Mouse (Mus musculus): ENCODE data around the gene Oaz3. TPM values are rescaled to one million over a fixed set of nuclear protein-coding genes. Genes with fewer than 3 reads are reported as not detected.

Oaz3 gene
- polyA plus RNA-seq (2016; fragmentation: Nextera tagmentation; extraction: Ambion mirVana): 0.77 and 1.0 TPM in 2 replicates

DNA sequence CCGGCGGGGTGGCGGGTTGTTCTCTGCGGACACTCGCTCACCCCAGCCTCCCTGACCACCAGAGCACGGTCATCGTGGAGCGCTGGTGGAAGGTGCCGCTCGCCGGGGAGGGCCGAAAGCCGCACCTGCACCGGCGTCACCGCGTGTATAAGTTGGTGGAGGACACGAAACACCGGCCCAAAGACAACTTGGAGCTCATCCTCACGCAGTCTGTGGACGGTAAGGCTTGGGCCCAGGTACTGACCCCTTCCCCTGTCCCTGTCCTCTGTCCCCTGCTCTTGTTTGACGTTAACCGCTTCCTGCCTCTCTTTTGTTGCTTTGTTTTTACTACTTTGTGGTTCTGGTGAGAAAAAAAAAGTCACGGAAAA, at the start of gene Oaz3:
Oaz3 (minus strand) TSS at position 319 of the 368 bp plus-strand sequence.
- Histone ChIP-seq H3K4me3 (peak within 1 kb of the TSS; percentile 95), H3K4me2 (replicated peaks) (peak within 1 kb of the TSS; percentile 94), H3K9ac (peak within 1 kb of the TSS; percentile 93), H3K9me3 (replicated peaks) (no peaks in the 10 kb centered on the region), H3K36me3 (peaks cover 34% of the 10 kb centered on the region), H3K27me3 (no peaks in the 10 kb centered on the region), H3K4me1 (peaks cover 8% of the 10 kb centered on the region), H3K27ac (peak within 1 kb of the TSS; percentile 75)
- ATAC-seq (ENCODE audit: low FRiP score): peak; percentile 54
- under 1% methylated on average over 24 of the region's 24 CpGs for WGBS

GRCm38 (mm10) chr3:94487581-94487980, 43.9 kb upstream of the Oaz3 start:
- Histone ChIP-seq H3K27ac (no peak overlapping the region), H3K9ac (peak overlapping the region; percentile 5; the same call in 1 of the 2 replicates), H3K4me2 (replicated peaks) (no peak overlapping the region), H3K4me3 (no peak overlapping the region), H3K4me1 (peaks cover 71% of the 10 kb centered on the region), H3K9me3 (replicated peaks) (no peaks in the 10 kb centered on the region), H3K27me3 (no peaks in the 10 kb centered on the region), H3K36me3 (peaks cover 67% of the 10 kb centered on the region)
- ATAC-seq (ENCODE audit: low FRiP score): no peak
- 76% methylated on average over 6 of the region's 6 CpGs for WGBS

GRCm38 (mm10) chr3:94485922-94486321, 42.2 kb upstream of the Oaz3 start:
- Histone ChIP-seq H3K27ac (0 out of 2 replicates have a peak overlapping the region, but pooled peaks have one; percentile 48), H3K9me3 (replicated peaks) (no peaks in the 10 kb centered on the region), H3K9ac (no peak overlapping the region), H3K4me1 (peaks cover 80% of the 10 kb centered on the region), H3K36me3 (peaks cover 61% of the 10 kb centered on the region), H3K27me3 (no peaks in the 10 kb centered on the region; the same call in 1 of the 2 replicates), H3K4me3 (no peak overlapping the region), H3K4me2 (replicated peaks) (no peak overlapping the region)
- ATAC-seq (ENCODE audit: low FRiP score): no peak
- WGBS: 74% methylated on average over 7 of the region's 7 CpGs

DNA sequence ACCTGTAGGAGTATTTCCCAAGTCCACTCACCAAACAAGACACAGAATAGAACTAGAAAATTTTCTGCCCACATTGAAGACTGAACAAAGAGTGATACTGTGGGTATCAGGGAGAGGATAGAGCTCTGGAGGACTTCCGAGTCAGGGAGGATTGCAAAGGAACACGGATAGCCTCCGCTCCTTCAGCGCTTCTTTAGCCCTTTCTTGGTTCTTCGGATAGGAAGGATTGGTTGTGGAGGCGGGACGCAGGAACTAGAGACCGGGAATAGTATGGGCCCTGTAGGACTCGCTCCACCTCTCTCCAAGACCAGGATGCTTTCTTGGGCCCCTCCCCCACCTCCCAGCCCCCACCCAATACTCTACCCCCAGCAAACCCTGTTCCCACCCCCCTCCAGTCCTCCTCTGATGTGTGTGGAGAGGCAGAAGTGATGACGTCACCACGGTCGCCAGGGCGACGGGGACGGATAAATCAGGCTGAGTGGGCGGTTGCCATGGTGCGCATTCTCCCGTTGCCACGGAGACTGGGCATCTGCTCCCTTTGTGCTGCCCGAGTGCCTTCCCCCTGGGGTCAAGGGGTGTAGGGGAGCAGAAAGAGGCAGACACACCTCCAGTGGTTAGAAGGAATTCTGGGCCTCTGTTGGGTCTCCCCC, 40.2 kb upstream of the Oaz3 start:
- Histone ChIP-seq H3K27me3 (peaks cover 8% of the 10 kb centered on the region; the same call in 1 of the 2 replicates), H3K4me1 (peaks cover 77% of the 10 kb centered on the region), H3K36me3 (peaks cover 46% of the 10 kb centered on the region), H3K9ac (peak overlapping the region; percentile 45; the same call in 1 of the 2 replicates), H3K9me3 (replicated peaks) (no peaks in the 10 kb centered on the region), H3K4me3 (peak overlapping the region; percentile 17), H3K4me2 (replicated peaks) (peak overlapping the region; percentile 49), H3K27ac (peak overlapping the region; percentile 93)
- 8% methylated on average over 20 of the region's 20 CpGs for WGBS
- ATAC-seq (ENCODE audit: low FRiP score): peak; percentile 94

- Histone ChIP-seq H3K36me3 (peaks cover 37% of the 10 kb centered on the region), H3K9ac (no peak overlapping the region), H3K27me3 (peaks cover 11% of the 10 kb centered on the region; the same call in 1 of the 2 replicates), H3K4me3 (no peak overlapping the region), H3K4me2 (replicated peaks) (peak overlapping the region; percentile 82; the same call in 1 of the 2 replicates), H3K27ac (peak overlapping the region; percentile 93), H3K4me1 (peaks cover 77% of the 10 kb centered on the region), H3K9me3 (replicated peaks) (no peaks in the 10 kb centered on the region)
- 84% methylated on average over 17 of the region's 17 CpGs for WGBS
- no peak for ATAC-seq (ENCODE audit: low FRiP score)
Observed at GRCm38 (mm10) chr3:94482764-94483385, 39.2 kb upstream of the Oaz3 start.

GRCm38 (mm10) chr3:94481429-94481828, 37.7 kb upstream of the Oaz3 start:
- peaks cover 80% of the 10 kb centered on the region for H3K4me1 ChIP-seq
- no peak overlapping the region for H3K4me3 ChIP-seq
- H3K27me3 ChIP-seq: peaks cover 11% of the 10 kb centered on the region; the same call in 1 of the 2 replicates
- peak overlapping the region; percentile 82 for H3K4me2 ChIP-seq (replicated peaks)
- H3K27ac ChIP-seq: peak overlapping the region; percentile 93
- no peaks in the 10 kb centered on the region for H3K9me3 ChIP-seq (replicated peaks)
- ATAC-seq (ENCODE audit: low FRiP score): no peak
- H3K9ac ChIP-seq: peak overlapping the region; percentile 90; the same call in 1 of the 2 replicates
- 62% methylated on average over 4 of the region's 4 CpGs for WGBS
- peaks cover 22% of the 10 kb centered on the region for H3K36me3 ChIP-seq

- peak within 1 kb of the TSS; percentile 67 for H3K4me3 ChIP-seq
- peaks cover 11% of the 10 kb centered on the region; the same call in 1 of the 2 replicates for H3K27me3 ChIP-seq
- peaks cover 74% of the 10 kb centered on the region for H3K4me1 ChIP-seq
- H3K4me2 ChIP-seq (replicated peaks): peak within 1 kb of the TSS; percentile 82
- H3K9ac ChIP-seq: peak within 1 kb of the TSS; percentile 90
- no peaks in the 10 kb centered on the region for H3K9me3 ChIP-seq (replicated peaks)
- H3K27ac ChIP-seq: peak within 1 kb of the TSS; percentile 93
- no peak for ATAC-seq (ENCODE audit: low FRiP score)
- WGBS: 7% methylated on average over 16 of the region's 16 CpGs
- H3K36me3 ChIP-seq: peaks cover 20% of the 10 kb centered on the region; the same call in 1 of the 2 replicates
Observed at GRCm38 (mm10) chr3:94480291-94480884, 36.7 kb upstream of the Oaz3 start, which contains the start of gene Riiad1. Gene Riiad1 (minus strand): TSS chr3:94480341.

DNA sequence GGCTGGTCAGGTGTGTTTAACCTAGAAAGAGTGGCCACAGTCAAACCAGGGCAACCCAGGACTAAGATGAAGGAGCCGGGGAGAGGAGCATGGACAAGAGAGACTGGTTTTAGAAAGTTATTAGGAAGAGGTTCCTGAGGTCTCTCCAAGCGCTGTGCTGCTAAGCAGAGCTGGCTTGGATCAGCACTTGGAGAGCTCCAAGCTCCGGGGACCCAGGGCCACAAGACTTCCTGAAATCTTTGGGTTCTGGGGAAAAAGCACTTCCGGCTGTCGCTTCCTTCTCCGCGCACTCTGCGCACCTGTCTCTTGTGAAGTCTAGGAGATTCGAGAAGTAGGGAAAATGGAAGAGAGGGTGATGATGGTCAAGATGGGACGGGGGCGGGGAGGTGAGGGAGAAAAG, 35.8 kb upstream of the Oaz3 start:
- H3K27me3 ChIP-seq: peaks cover 11% of the 10 kb centered on the region; the same call in 1 of the 2 replicates
- peak overlapping the region; percentile 90 for H3K9ac ChIP-seq
- peak overlapping the region; percentile 67 for H3K4me3 ChIP-seq
- peak overlapping the region; percentile 93; the same call in 1 of the 2 replicates for H3K27ac ChIP-seq
- no peak for ATAC-seq (ENCODE audit: low FRiP score)
- H3K9me3 ChIP-seq (replicated peaks): no peaks in the 10 kb centered on the region
- peak overlapping the region; percentile 82 for H3K4me2 ChIP-seq (replicated peaks)
- WGBS: 12% methylated on average over 11 of the region's 11 CpGs
- H3K4me1 ChIP-seq: peaks cover 66% of the 10 kb centered on the region
- peaks cover 12% of the 10 kb centered on the region; the same call in 1 of the 2 replicates for H3K36me3 ChIP-seq

GRCm38 (mm10) chr3:94478591-94479169, 35.0 kb upstream of the Oaz3 start:
- peak overlapping the region; percentile 67 for H3K4me3 ChIP-seq
- H3K9me3 ChIP-seq (replicated peaks): no peaks in the 10 kb centered on the region
- peak; percentile 23 for ATAC-seq (ENCODE audit: low FRiP score)
- H3K4me1 ChIP-seq: peaks cover 57% of the 10 kb centered on the region
- H3K27me3 ChIP-seq: peaks cover 11% of the 10 kb centered on the region; the same call in 1 of the 2 replicates
- WGBS: 3% methylated on average over 8 of the region's 9 CpGs
- peak overlapping the region; percentile 90 for H3K9ac ChIP-seq
- peaks cover 12% of the 10 kb centered on the region; the same call in 1 of the 2 replicates for H3K36me3 ChIP-seq
- H3K4me2 ChIP-seq (replicated peaks): peak overlapping the region; percentile 82
- peak overlapping the region; percentile 93 for H3K27ac ChIP-seq

- Histone ChIP-seq H3K9me3 (replicated peaks) (no peaks in the 10 kb centered on the region), H3K4me3 (peak within 1 kb of the TSS; percentile 67), H3K4me2 (replicated peaks) (peak within 1 kb of the TSS; percentile 82), H3K9ac (peak within 1 kb of the TSS; percentile 90), H3K27ac (peak within 1 kb of the TSS; percentile 93), H3K4me1 (peaks cover 52% of the 10 kb centered on the region), H3K27me3 (peaks cover 11% of the 10 kb centered on the region; the same call in 1 of the 2 replicates), H3K36me3 (peaks cover 12% of the 10 kb centered on the region; the same call in 1 of the 2 replicates)
- peak; percentile 89 for ATAC-seq (ENCODE audit: low FRiP score)
- WGBS: 0% methylated on average over 10 of the region's 14 CpGs
Observed at GRCm38 (mm10) chr3:94477981-94478422, 34.3 kb upstream of the Oaz3 start, which contains the start of gene Celf3. Gene Celf3 (plus strand): TSS chr3:94478295.

- WGBS: 39% methylated on average over 4 of the region's 4 CpGs
- Histone ChIP-seq H3K4me3 (peak overlapping the region; percentile 67), H3K4me2 (replicated peaks) (peak overlapping the region; percentile 82), H3K9me3 (replicated peaks) (no peaks in the 10 kb centered on the region), H3K9ac (peak overlapping the region; percentile 57), H3K27me3 (peaks cover 11% of the 10 kb centered on the region; the same call in 1 of the 2 replicates), H3K27ac (peak overlapping the region; percentile 93), H3K36me3 (peaks cover 12% of the 10 kb centered on the region; the same call in 1 of the 2 replicates), H3K4me1 (peaks cover 52% of the 10 kb centered on the region)
- ATAC-seq (ENCODE audit: low FRiP score): peak; percentile 3
Observed at GRCm38 (mm10) chr3:94477444-94477843, 33.7 kb upstream of the Oaz3 start.
